Mouse (Mus musculus) lung, postnatal 36 days (tissue): ENCODE results near the gene Tmc7.

Source experiments
- DNase-seq: peaks from one replicate; pipeline ENCODE4 v3.0.0; 2022; ENCODE audit warnings: mixed read lengths

The Tmc7 gene

DNA sequence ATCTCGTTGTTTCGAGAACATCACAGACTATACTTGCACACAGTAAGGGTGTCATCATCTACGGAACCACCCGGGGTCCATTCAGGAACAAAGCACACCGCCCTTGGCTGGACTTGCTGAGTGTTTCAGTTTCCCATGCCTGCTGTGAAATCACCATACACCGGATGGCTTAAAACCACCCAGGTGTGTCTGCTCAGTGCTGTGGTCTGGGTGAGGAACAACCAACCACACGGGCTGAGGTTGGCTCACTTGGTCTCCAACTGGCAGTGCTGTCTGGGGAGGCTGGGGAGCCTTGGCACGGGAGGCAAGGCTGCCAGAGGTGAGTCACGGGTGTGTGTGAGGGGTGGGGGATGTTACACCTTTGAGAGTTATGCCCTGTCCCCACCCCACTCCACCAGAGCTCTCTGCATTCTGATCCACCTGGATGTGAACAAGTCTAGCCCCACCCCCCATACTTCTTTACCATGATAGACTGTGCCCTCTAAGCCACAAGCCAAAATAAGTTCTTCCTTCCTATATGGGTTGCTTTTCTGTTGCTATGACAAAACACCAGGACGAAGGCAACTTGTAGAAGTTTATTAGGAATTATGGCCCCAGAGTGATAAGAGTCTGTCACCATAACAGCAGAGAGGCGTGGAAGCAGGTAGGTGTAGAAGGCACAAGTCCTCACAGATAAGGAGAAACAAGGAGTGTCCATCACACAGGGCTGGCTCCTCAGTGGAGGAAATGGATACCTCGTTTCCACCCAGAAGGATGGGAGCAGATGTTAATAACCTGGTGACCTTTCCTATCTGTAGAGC lies 85.4 kb downstream of the Tmc7 start:
- no peak for DNase-seq

DNA sequence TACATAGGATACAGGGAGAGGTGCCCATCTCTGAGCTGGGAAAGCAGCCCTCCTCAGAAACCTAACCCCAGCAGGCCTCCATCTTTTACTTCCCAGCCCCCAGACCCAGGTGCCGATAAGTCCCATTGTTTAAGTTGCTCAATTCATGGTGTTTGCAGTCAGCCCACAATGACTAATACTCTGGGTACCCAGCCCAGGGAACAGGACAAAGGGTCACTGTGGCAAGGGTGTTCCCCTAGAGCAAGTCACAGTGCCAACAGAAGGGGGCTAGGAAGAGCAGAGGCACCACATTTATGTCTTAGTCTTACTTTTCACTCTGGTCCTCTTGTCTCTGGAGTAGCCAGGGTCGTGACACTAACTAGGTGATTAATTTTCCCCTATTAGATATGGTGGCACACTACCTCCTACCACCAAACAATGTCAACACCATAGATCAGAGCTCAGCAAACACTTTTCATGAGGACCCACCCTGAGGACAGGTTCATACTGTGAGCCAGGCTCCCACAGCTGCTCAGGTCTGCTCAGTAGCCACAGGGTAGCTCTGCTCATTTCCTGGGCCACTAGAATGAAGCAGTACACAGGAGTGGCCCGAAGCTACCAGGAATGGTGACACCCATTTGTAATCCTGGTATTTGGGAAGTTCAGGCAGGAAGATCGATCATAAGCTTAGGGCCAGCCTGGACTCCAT lies 89.5 kb downstream of the Tmc7 start:
- DNase-seq = no peak

DNA sequence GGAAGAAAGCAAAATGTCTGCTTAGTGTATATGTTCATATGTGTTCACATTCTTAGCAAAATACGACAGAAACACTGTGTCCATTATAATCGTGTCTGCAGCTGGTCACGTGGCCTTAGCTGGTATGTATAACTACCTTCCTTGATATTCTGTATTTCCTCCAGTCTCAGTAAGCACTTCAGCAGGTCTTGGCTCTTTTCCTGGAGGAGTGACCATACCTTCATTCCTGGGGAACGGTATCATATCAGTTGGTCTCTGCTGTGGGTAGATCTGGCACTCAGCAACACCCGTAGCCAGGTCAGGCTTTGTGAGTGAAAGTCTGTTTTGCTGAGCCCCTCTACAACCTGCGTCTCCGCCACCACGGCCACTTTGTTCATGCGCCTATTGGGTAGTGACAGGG lies 90.6 kb downstream of the Tmc7 start:
- DNase-seq = peak; percentile 75

DNA sequence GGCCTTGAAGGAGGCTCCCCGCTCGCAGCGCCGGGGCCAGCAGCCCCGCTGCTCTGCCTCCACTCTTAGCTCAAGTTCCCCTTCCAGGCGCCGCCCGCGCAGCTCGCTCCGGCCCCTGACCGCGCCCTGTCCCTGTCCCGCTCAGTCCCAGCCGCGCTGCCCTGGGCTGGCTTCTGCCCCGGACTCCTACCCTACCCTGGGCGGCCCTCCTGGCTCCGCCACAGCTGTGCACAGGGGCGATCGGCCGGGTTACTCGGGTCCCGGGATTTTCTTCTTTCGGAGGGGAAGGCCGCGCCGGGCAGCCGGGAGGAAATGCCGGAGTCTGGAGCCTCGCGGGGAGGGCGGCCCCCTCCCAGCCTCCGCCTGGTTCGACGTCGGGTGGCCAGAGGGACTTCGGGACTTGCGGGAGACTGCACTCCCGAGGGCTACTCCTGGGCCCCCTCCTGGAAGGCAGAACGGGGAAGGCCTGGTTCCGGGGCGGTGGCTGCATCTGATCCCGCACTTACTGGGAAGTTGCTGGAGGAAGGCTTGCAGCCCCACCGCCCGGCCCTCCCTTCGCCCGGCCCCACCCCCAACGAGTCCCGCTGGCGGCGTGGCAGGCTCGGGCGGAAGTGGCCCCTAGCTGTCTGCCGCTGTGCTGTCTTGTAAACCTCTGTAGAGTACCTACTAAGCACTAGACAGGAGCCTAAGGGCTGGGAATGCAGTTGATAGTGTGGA lies 92.9 kb downstream of the Tmc7 start, which contains the start of gene Itpripl2:
TSS of gene Itpripl2 (minus strand) at position 545 of the 717 bp plus-strand sequence.
- DNase-seq = peak; percentile 92

DNA sequence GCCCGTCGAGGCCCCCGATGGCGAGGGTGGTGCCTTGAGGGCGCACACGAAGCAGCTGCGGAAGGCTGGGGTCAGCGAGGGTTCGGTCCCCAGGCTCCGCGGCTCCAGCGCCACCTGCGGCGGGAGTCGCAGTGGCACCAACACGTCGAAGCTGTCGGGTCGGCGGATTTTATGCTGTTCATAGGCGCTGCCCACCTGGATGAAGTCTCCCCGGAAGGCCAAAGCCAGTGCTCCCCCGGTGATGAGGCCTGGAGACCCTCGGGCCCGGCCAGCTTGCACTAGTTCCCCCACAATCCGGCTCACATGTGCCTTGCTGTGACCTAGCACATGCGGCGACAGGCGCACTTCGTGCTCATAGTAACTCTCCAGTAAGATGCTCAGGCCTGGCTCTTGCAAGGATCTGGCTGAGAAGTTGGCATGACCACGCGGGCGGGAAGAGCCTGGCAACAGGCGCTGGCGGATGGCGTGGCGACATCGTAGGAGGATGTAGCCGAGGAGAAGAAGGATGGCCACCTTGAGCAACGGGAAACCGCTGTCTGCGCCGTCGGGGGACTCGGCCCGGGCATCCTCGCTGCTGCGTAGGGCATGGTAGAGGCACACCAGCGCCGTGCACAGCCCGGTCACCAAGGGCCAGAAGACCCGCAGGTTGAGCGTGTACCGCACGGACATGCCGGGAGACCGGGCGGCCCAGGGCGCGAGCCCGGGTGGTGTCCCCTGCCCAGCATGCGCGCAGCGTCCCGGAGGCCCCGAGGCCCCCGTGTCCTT lies 93.7 kb downstream of the Tmc7 start:
- DNase-seq = peak; percentile 59

DNA sequence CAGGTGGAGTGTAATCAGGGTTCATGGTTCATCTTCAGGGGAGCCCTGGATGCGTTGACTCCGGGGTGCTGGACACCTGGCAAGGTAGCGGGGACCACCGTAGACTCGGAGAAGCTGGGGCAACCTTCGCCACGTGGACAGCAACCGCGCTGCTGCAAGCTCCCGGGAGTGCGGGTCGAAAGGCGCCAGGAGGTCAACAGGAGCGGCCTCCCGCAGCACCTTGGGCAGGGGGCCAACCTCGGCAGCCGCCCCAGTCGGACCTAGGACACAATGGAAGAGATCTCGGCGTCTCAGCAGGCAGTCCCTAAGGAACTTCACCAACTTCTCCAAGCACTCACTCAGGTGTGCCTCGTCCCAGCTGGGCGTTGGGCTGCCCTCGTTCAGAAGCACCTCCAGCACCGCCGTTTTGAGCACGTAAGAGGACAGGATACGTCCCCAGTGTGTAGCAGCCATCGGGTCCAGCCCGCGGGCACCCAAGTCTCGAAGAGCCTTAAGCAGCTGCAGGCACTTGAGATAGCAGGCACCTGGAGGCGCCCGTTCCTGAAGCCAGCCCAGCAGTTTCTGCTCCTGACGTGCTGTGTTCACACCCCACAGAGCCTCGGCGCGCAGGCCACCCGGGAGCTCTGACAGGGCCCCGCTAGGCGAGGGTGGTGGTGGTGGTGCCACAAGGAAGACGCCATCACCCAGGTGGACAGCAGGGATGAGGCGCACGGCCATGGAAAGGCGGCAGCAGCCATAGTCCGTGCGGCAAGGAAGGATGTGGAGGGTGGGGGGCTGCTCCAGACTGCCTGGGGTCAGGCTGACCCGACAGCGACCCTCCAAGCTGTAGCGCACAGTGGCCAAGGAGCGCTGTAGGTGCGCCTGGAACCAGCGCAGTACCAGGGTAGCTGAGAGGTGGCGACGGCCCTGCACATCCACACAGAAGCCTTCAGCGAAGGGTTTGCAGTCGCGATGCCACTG lies 94.5 kb downstream of the Tmc7 start:
- DNase-seq = peak; percentile 28

DNA sequence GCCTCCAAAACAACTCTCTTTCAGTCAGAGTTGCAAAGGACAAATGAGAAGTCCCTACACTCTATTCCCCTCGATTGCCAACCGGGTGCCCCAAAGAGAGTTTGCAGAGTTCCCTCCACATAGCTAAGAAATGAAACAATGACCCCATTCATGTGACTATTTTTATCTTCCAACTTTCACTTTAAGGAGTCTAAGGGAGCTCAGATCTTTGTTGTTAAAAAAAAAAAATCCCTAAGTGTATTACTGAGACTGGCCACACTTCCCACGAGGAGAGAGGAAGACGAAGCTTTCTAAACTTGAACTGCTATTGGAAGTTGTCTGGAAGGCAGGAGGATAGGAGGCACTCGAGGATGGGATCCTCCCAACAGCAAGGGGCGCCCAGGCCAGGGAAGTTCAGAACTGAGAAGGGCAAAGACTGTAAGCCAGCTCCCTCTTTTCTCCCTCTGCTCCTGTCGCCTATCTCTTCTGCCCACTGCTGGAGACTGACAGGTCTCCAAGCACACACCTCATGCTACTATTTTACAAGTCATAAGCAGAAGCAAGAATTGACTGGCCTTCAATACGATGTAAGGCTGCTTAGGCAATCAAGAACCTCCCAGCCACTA lies 96.4 kb downstream of the Tmc7 start:
- DNase-seq = no peak

DNA sequence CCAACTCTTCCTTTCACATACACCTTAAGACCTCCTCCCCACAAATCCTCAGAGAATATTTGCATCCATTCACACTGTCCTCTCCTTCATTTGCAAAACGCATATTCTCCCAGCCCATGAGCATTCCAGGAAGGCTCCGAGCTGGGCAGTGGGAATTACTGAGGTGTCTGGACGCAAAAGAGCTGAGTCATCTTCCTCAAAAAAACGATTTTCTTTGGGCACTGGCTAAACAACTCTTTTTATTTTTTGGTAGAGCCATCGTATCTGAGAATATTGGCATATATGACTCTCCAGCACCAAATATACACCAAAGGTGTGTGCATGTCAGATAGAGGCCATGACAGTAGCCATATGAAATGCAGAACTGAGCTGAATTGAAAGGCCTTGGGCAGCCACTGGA lies 97.6 kb downstream of the Tmc7 start:
- no peak for DNase-seq
